Mouse (Mus musculus) lung, postnatal 25 days (tissue): ENCODE results near the gene Lrrc59.

Experiments
- DNase-seq: peaks from one replicate; pipeline ENCODE4 v3.0.0; 2022; ENCODE audit warnings: low spot score

Lrrc59 gene

GRCm38 (mm10) chr11:94629199-94629883 lies at the start of gene Lrrc59:
Gene Lrrc59, plus strand, starts transcription at chr11:94629767.
- DNase-seq = peak; percentile 96

DNA sequence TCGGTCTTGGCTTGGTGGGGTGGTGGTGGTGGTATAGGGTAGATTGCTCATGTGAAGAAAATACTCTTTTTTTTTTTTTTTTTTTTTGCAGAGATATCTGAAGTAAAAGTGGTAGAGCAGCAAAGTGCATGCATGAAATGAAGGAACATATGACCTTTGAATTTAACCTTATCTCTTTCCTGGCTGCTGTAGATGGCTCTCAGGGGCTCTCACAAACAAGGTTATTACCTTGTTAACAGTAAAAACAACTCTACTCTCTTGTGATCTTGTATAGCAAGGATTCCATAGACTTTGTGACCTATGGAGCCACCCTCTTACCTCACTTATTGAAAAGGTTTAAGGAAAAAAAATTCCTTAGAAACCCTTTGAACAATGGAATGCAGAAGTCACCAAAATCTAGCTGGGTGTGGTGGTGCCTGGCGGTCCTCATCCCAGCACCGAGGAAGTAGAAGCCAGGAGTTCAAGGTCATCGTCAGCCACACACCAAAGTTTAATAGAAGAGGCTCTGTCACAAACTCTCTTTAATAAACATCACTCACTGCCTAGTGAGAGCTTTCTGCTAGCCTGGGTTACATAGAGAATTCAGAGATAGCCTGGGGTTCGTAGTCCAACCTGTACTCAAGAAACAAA lies 49.3 kb upstream of the Lrrc59 start:
- no peak for DNase-seq

DNA sequence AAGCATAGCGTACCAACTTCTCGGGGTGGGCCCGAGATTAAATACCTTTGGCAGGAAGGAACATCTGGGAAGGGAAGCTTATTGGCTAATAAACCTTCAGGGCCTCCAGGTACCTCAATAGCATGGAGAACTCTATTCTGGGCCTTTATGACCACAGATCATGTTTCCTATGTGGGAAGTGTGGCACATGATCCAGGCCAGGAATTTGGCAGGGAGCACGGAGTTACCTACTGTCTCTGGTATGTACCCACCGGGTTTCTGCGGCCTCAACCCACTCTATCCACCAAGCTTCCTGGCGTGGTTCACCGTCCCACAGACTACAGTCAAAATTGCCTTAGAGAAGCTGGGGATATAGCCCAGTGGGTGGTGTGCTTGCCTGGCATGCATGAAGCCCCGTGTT lies 44.5 kb upstream of the Lrrc59 start:
- DNase-seq = no peak

GRCm38 (mm10) chr11:94587511-94587910 lies 42.1 kb upstream of the Lrrc59 start:
- no peak for DNase-seq

- peak; percentile 37 for DNase-seq
Observed at GRCm38 (mm10) chr11:94596311-94596852, 33.2 kb upstream of the Lrrc59 start.

DNA sequence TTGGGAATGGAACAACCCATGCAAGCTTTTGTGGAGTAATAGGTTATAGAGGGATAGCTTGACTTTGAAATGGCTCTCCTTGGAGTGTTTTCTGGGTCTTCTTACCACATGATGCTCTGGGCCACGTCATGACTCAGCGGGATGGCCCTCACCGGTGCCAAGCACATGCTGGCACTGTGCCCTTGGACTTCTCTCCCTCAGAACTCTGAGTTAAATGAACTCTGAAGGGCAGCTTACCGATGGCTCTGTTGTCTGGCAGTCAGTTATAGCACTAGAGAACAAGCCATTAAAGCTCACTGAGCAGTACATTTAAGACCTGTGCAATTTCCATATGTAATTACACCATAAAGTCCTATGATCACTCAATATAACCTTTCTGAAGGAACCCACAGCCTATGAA lies 32.2 kb upstream of the Lrrc59 start:
- DNase-seq = no peak

DNA sequence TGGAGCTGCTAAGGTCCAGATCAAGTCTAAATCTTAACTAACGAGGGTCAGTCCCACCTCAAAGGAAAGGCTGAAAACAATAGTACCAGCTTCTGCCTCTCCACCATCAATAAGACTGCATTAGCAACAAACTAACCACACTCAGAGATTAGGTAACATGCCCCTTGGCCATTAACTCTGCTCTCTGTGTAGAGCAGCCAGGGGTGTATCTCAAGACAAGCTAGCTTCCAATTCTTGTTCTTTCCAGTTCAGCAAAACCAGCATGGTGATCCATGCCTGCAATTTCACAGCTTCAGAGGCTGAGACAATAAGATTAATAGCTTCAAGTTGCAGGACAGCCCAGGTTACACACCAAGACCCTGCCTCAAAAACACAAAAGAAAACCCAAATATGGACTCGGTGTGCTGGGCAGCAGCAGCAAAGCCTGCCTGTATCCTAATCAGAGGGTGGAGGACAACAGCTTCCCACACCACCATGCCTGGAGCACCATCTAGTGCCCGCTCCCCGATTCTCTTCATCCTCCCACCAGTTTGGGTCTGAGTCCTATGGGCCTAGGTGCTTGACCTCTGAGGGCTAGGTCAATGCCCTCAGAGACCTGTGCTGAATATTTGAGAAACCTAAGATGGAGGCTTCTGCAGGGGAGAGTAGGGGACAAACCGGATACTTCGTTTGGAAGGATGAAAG lies 31.0 kb upstream of the Lrrc59 start:
- no peak for DNase-seq

GRCm38 (mm10) chr11:94600447-94600846 lies 29.1 kb upstream of the Lrrc59 start:
- no peak for DNase-seq

DNA sequence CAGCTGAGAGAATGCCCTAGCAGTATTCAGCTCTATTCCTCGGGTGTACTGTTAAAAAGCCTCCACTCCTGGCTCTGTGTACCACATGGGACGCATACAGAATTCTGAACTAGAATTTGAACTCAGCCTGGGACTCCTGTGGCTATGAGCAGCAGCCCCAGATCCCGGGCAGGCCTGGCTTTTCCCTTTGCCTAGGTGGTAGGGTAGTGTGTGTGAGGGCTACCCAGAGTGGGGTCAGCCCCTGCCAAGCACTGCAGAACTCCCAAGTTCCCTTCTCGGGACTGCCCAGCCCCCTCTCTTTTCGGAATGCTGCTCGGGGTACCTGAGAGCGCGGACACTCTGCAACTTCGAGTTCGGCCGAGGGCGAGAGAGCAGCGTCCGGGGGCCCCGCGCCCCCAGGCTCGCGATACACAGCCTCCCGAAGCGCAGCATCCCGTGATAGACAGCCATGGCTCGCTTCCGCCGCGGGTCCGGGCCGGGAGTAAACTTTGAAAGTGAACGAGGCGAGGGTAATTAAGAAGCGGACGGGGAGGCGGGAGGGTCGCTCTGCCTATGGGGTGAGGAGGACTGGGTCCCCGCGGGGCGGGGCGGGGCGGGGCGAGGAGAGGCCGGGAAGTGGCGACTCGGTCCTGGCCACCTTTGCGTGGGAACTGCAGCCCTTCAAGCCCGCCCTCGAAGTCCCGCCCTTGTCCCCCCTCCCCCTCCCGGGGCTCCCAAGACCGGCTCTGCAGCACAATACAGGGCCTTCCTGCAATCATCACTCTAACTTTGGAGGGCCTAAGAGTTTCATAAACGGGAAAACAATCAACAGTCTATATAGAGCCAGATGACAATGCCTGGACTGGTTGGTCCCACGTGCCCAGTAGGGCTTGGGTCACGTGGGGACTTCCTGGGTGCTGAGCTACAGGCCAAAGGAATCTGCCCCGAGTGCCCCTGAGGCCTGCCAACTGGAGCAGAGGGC lies 28.0 kb upstream of the Lrrc59 start, which contains the start of gene Acsf2:
Gene Acsf2, minus strand, starts transcription at position 551 of the 961 bp plus-strand sequence.
- peak; percentile 84 for DNase-seq

- no peak for DNase-seq
Observed at GRCm38 (mm10) chr11:94602356-94602955, 27.1 kb upstream of the Lrrc59 start.

- DNase-seq = no peak
Observed at GRCm38 (mm10) chr11:94610744-94611740, 18.5 kb upstream of the Lrrc59 start.

DNA sequence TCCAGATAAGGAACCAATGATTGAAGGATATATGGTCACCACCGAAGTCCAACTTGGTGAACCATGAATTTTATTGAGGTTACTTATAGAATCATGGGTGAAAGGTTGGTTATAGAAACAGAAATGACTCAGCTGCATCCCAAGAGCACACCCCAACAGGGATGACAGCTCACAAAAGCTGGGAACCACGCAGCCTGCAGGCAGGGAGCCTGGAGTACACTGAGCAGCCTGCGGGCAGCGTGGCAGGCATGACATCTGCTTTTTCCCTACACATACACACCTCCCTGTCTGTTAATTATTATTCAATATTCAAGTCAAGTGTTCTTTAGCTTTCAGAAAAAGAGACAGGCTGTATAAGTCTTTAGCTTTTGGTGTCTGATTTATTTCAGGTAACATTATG lies 15.0 kb upstream of the Lrrc59 start:
- no peak for DNase-seq

- DNase-seq = no peak
Observed at GRCm38 (mm10) chr11:94615494-94615893, 14.1 kb upstream of the Lrrc59 start.

DNA sequence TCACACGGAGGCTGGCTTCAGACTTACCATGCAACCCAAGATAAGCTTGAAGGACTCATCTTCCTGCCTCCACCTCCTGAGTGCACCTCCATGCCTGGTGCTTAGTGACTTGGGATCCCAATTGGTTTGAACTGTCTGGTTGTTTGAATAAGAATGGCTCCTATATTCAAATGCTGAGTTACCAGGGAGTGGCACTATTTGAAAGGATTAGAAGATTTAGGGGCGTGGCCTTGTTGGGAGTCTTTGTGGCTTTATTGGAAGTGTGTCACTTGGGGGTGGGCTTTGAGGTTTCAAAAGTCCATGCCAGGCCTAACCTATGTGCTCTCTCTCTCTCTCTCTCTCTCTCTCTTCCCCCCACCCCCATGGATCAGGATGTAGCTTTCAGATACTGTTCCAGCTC lies 11.9 kb upstream of the Lrrc59 start:
- DNase-seq = no peak

GRCm38 (mm10) chr11:94620766-94621457 lies 8.7 kb upstream of the Lrrc59 start:
- DNase-seq = no peak

DNA sequence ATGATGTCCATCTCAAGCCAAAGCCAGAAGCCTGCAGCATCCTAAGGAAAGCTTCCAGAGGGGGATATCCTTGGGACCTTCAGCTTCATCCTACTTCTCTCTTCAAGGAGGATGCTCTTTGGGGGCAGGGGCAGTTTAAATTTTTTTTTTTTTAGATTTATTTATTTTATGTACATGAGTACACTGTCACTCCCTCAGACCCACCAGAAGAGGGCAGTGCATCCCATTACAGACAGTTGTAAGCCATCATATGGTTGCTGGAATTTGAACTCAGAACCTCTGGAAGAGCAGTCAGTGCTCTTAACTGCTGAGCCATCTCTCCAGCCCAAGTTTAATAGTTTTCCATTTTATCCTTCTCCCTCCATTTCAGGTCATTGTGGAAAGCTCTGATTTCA lies 8.1 kb upstream of the Lrrc59 start:
- no peak for DNase-seq

GRCm38 (mm10) chr11:94622162-94622561 lies 7.4 kb upstream of the Lrrc59 start:
- no peak for DNase-seq

- DNase-seq = no peak
Observed at GRCm38 (mm10) chr11:94629884-94630198, 274 bp downstream of the Lrrc59 start.

GRCm38 (mm10) chr11:94630199-94631011 lies 838 bp downstream of the Lrrc59 start:
- peak; percentile 29 for DNase-seq
